Mouse (Mus musculus): ENCODE data around the gene Eps15l1. TPM values are rescaled to one million over a fixed set of nuclear protein-coding genes. Genes with fewer than 3 reads are reported as not detected.

Eps15l1 gene
- polyA plus RNA-seq, 1 experiment from 2014 or later, result 74.5 TPM

DNA sequence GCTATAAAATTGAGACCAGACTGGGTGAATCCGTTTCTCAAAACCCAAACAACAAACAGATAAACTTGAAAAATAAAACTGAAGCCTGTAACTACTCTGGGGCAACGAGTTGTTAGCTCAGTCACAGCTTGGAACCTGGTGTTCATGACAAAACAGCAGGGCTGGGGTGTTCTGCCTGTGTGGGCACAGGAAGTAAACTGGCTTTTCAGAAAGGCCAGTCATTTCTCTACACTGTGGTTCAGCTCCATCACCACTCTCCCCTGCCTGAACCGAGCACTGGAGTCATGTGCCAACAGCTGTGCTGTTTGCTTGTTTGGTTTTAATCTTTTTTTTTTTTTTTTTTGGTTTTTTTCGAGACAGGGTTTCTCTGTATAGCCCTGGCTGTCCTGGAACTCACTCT is 77.5 kb downstream of the Eps15l1 start:
- H3K36me3 ChIP-seq, result peaks cover 85% of the 10 kb centered on the region

DNA sequence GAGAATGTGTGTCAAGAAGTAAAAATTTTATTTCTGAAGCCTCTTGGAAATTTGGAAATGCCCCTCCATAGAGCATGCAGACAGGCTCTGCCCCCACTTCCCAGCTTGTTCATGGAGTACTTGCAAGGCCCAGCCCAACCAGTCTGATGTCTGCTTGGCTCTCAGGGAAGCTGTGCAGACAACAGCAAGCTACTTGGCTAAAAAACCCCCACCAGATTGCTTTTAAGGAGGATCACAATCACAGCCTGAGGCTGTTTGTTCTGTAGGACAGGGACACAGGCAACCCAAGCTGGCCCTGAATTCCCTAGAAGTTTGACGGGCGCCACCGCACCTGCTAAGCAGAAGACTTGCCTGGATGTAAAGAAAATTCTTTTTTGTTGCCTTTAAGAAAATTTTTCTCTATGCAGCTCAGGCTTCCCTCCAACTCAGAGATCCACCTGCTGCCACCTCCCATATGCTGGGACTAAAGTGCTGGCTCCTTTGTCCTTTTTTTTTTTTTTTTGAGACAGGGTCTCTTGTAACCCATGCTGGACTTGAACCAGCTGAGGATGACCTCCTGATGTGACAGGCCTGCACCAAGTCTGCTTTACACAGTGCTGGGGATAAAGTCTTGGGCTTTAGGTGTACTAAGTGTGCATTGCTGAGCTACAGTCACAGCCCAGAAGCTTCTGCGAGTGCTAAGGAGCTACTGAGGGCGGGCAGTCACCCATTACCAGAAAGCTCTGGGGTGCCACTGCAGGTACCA is 78.5 kb downstream of the Eps15l1 start:
- Histone ChIP-seq H3K4me2 (replicated peaks) (no peak overlapping the region), H3K4me3 (no peak overlapping the region), H3K36me3 (peaks cover 85% of the 10 kb centered on the region), H3K9ac (no peak overlapping the region), H3K9me3 (replicated peaks) (no peaks in the 10 kb centered on the region), H3K27ac (no peak overlapping the region), H3K4me1 (no peaks in the 10 kb centered on the region), H3K27me3 (no peaks in the 10 kb centered on the region)
- ATAC-seq (ENCODE audit: low FRiP score), result no peak
- 95% methylated on average over 5 of the region's 5 CpGs for WGBS

More for the DNA sequence above, 77.5 kb downstream of the Eps15l1 start:
- H3K27me3 ChIP-seq, result no peaks in the 10 kb centered on the region
- no peak for ATAC-seq (ENCODE audit: low FRiP score)
- H3K4me3 ChIP-seq, result no peak overlapping the region
- H3K4me1 ChIP-seq, result no peaks in the 10 kb centered on the region
- no peak overlapping the region for H3K27ac ChIP-seq
- H3K9ac ChIP-seq, result no peak overlapping the region
- no peaks in the 10 kb centered on the region for H3K9me3 ChIP-seq (replicated peaks)
- WGBS, result 85% methylated on average over 4 of the region's 4 CpGs
- no peak overlapping the region for H3K4me2 ChIP-seq (replicated peaks)

DNA sequence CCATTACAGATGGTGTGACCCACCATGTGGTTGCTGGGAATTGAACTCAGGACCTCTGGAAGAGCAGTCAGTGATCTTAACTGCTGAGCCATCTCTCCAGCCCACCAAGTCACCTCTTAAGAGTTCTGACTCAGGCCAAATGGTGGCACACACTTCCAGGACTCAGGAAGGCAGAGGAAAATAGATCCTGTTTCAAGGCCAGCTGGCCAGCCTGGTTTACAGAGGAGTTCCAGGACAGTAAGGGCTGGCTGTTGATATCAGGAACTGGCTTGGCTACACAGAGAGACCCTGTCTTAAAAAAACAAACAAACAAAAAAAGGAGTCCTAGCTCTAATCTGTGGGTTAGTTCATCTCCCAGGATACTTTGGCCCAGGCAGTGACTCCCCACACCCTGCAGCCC is 84.2 kb downstream of the Eps15l1 start:
- Histone ChIP-seq H3K9ac (no peak overlapping the region), H3K4me3 (no peak overlapping the region), H3K36me3 (peaks cover 65% of the 10 kb centered on the region), H3K27ac (no peak overlapping the region), H3K4me1 (no peaks in the 10 kb centered on the region), H3K9me3 (replicated peaks) (no peaks in the 10 kb centered on the region), H3K27me3 (no peaks in the 10 kb centered on the region), H3K4me2 (replicated peaks) (no peak overlapping the region)
- no peak for ATAC-seq (ENCODE audit: low FRiP score)

DNA sequence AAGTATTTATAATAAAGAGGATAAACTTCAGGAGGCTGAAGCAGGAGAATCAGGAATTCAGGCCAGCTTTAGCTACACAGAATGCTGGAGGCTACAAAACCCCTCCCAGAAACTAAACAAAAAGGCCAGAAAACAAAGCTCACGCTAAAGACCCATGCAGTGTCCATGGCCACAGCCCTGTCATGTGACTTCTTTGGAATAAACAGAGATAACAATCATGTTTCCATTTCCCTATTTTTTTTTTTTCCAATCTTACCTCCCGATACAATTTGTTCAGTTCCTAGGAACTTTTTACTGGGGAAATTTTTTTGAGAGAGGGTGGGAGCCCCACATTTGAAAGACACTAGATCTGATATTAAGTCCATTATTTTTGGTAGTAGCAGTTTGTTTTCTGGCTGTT is 85.0 kb downstream of the Eps15l1 start:
- 77% methylated on average over 2 of the region's 2 CpGs for WGBS

DNA sequence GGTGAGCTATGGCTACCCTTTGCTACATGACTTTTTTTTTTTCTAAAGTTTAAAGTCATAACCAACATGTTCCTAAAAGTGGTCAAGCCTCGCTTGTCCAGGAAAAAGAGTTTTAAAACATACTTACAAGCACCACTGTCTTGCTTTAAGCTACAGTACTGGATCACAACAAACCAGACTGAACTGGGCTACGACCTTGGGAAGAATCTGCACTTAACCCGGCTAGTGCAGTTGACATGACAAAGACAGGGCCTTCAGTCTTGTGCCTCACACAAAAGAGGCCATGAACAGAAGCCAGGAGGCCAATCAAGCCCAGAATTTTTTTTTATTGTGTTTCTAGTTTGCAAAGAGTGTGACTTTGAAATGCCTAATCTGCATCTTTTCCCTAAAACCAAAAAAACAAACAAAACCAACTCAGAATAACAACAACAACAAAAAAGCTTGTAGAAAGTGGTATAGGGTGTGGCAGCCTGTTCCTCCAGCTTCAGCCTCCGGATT is 87.1 kb downstream of the Eps15l1 start:
- Histone ChIP-seq H3K4me2 (replicated peaks) (no peak overlapping the region), H3K27me3 (no peaks in the 10 kb centered on the region), H3K4me1 (no peaks in the 10 kb centered on the region), H3K9me3 (replicated peaks) (no peaks in the 10 kb centered on the region), H3K9ac (no peak overlapping the region), H3K27ac (no peak overlapping the region), H3K4me3 (no peak overlapping the region), H3K36me3 (peaks cover 39% of the 10 kb centered on the region)
- WGBS, result 75% methylated on average over 4 of the region's 4 CpGs
- no peak for ATAC-seq (ENCODE audit: low FRiP score)

More for the DNA sequence above, 85.0 kb downstream of the Eps15l1 start:
- Histone ChIP-seq H3K9ac (no peak overlapping the region), H3K4me1 (no peaks in the 10 kb centered on the region), H3K9me3 (replicated peaks) (no peaks in the 10 kb centered on the region), H3K4me3 (no peak overlapping the region), H3K27me3 (no peaks in the 10 kb centered on the region), H3K36me3 (peaks cover 58% of the 10 kb centered on the region), H3K4me2 (replicated peaks) (no peak overlapping the region), H3K27ac (no peak overlapping the region)
- ATAC-seq (ENCODE audit: low FRiP score), result no peak

DNA sequence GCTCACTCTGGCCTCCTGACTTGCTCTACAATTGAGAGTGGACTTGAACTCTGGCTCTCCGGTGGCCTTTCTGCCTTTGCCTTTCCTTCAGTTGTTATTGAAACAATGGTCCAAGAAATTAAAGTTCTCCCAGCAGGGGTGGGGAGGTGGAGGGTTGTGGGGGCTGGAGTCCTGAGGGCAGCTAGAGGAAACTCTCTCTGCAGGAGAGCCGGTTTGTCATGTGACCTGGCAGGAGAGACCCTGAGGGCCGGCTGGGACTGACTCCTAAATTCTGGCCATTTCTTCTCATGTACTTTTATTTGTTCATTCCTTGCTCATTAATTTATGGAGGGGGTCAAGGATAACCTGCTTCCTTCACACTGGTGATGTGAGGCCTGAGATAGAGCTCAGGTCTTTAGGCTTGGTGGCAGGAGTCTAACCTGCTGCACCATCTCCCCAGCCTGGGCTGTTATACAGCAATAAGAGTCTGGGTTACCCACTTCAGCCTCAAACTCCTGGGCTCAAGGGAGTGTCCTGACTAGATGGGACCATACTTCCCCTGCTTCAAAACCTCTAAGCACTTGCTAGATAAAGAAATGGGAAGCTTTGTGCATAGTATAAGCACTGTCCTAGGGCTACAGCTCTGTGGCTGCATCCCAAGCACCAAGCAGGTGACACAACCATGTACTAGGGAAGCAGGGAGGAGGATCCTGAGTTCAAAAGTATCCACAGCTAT is 87.7 kb downstream of the Eps15l1 start:
- Histone ChIP-seq H3K4me1 (no peaks in the 10 kb centered on the region), H3K4me3 (no peak overlapping the region), H3K27ac (no peak overlapping the region), H3K4me2 (replicated peaks) (no peak overlapping the region), H3K36me3 (peaks cover 34% of the 10 kb centered on the region), H3K9ac (no peak overlapping the region), H3K9me3 (replicated peaks) (no peaks in the 10 kb centered on the region), H3K27me3 (no peaks in the 10 kb centered on the region)
- ATAC-seq (ENCODE audit: low FRiP score), result no peak
- WGBS, result 35% methylated on average over 3 of the region's 3 CpGs

DNA sequence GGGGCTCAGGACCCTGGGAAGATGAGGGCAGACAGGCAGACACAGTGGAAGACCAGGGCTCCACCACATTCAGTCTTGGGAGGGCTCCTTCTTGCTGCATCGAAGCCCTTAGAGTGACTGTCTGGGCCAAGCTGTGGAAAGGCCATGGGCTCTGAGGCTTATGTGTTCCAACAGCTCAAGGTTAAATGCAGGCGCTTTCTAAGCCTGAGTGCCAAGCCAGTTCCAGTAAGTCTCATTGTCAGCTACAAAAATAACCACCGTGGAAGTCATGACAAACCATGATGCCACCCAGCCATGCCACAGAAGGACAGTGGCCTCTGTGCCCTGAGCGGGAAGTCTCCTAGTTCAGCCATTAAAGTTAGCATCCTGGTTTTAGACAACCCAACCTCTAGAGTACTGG is 89.6 kb downstream of the Eps15l1 start:
- WGBS, result 89% methylated on average over 4 of the region's 4 CpGs
- Histone ChIP-seq H3K27ac (no peak overlapping the region), H3K36me3 (peaks cover 17% of the 10 kb centered on the region), H3K4me1 (no peaks in the 10 kb centered on the region), H3K4me2 (replicated peaks) (no peak overlapping the region), H3K9me3 (replicated peaks) (no peaks in the 10 kb centered on the region), H3K4me3 (no peak overlapping the region), H3K9ac (no peak overlapping the region), H3K27me3 (no peaks in the 10 kb centered on the region)
- no peak for ATAC-seq (ENCODE audit: low FRiP score)

DNA sequence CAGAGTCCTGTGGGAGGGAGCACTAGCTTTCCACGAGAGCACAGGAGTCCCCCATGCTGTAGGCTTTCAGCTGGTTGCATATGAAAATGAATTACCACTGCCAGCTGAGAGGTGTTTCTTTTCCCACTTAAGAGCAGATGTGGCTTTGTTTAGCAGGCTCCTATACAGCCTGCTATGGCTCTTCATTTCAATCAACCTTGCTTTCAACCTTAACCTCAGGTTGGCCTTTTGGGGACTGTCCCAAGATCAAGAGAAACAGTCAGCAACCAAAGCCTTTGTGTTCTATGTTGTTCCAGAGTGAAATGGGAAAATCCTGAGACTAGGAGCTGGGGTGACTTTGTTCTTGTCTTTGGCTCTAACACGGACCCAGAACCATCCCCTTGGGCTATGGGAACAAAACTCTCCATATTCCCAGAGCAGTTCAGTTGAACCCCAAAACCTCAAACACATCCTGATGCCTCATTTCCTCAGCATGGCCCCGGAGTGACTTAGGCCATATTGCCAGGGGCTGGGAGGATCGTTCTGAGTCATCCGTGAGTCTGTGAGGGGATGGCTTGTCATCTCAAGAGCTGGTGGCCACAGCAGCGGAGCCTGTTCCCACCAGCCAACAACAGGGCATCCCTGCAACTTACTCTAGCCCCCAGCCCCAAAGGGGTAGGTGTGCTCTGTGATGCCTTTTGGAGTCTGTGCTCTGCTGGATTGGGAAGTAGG is 90.3 kb downstream of the Eps15l1 start:
- Histone ChIP-seq H3K9me3 (replicated peaks) (no peaks in the 10 kb centered on the region), H3K27me3 (no peaks in the 10 kb centered on the region), H3K9ac (no peak overlapping the region), H3K27ac (no peak overlapping the region), H3K4me1 (no peaks in the 10 kb centered on the region), H3K4me3 (no peak overlapping the region), H3K4me2 (replicated peaks) (no peak overlapping the region), H3K36me3 (peaks cover 14% of the 10 kb centered on the region)
- WGBS, result 85% methylated on average over 6 of the region's 6 CpGs
- ATAC-seq (ENCODE audit: low FRiP score), result no peak

DNA sequence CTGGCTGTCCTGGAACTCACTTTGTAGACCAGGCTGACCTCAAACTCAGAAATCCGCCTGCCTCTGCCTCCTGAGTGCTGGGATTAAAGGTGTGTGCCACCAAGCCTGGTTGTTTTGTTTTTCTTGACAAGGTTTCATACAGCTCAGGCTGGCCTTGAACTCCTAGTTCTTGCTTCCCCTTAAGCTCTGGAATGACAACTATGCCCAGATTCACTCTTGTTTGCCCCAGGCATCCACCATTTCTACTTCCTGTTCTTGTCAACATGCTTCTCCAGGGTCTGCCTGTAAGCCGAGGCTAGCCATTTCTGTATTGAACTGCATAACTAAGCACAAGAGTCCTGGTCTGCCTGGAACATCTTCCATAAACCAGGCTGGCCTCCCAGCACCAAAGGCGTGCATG is 92.1 kb downstream of the Eps15l1 start:
- Histone ChIP-seq H3K9ac (no peak overlapping the region), H3K4me1 (no peaks in the 10 kb centered on the region), H3K36me3 (0 out of 2 replicates have a peak, but pooled peaks cover 2% of the 10 kb centered on the region), H3K27ac (no peak overlapping the region), H3K27me3 (no peaks in the 10 kb centered on the region; the same call in 1 of the 2 replicates), H3K4me2 (replicated peaks) (no peak overlapping the region), H3K9me3 (replicated peaks) (no peaks in the 10 kb centered on the region), H3K4me3 (no peak overlapping the region)
- 85% methylated on average over 3 of the region's 3 CpGs for WGBS
- no peak for ATAC-seq (ENCODE audit: low FRiP score)

DNA sequence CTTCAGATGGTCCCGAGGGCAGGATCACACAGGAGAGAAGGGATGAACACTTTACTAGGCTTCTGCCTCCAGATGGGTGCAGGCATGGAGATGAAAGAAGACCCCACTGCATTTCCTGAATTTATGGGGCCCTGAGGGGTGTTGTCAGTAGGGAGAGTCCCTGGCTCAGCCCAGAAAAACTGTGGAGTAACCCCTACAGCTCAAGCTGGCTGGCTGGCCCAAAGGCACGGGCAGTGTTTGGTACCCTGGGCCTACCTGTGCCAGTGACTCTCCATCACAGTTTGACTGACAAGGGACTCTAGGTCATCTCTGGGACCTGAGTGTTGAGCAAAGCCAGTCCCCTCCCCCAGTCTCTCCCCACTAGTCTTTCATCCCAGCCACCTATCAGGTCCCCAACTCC is 96.6 kb downstream of the Eps15l1 start:
- ATAC-seq (ENCODE audit: low FRiP score), result no peak
- 70% methylated on average over 2 of the region's 2 CpGs for WGBS
- peaks cover 4% of the 10 kb centered on the region; the same call in 1 of the 2 replicates for H3K4me1 ChIP-seq
- H3K9me3 ChIP-seq (replicated peaks), result no peaks in the 10 kb centered on the region
- H3K27ac ChIP-seq, result no peak overlapping the region
- no peak overlapping the region for H3K9ac ChIP-seq
- H3K4me3 ChIP-seq, result no peak overlapping the region
- H3K4me2 ChIP-seq (replicated peaks), result no peak overlapping the region
- H3K27me3 ChIP-seq, result peaks cover 37% of the 10 kb centered on the region
- 0 out of 2 replicates have a peak, but pooled peaks cover under 1% of the 10 kb centered on the region for H3K36me3 ChIP-seq

DNA sequence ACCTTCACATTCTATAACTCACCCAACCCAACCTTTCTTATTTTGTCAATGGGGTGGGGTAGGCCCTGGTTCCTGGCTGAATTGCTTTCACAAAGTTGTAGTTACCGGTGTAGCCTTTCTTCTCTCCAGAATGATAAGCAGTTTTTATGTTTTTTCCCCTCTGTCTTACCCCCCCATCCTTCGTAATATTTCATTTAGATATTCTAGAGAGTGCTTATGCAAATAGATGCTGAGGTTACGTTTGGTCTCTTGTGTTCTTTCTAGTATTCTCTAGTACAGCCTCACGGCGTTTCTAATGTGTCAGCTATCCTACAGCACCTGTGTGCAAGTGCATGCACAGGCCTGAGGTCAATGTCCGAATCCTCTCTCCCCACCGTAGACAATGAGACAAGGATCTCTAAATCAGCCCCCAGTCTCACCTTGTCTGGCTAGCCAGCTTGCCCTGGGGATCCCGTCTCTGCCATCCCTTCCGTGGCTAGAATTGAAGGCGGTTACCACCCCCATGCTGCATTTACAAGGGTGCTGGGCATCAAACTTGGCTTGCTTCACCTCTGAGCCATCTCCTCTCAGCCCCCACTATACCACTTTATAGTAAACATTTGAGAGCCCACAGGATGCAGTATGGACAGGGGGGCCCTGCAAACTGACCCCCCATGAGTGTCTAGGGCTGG is 97.1 kb downstream of the Eps15l1 start:
- no peak overlapping the region for H3K9ac ChIP-seq
- H3K36me3 ChIP-seq, result no peaks in the 10 kb centered on the region
- peaks cover 9% of the 10 kb centered on the region for H3K4me1 ChIP-seq
- ATAC-seq (ENCODE audit: low FRiP score), result no peak
- no peak overlapping the region for H3K27ac ChIP-seq
- no peak overlapping the region for H3K4me2 ChIP-seq (replicated peaks)
- peaks cover 42% of the 10 kb centered on the region for H3K27me3 ChIP-seq
- no peaks in the 10 kb centered on the region for H3K9me3 ChIP-seq (replicated peaks)
- H3K4me3 ChIP-seq, result no peak overlapping the region
- WGBS, result 85% methylated on average over 10 of the region's 10 CpGs
